Mouse (Mus musculus) lung, adult 2 months (tissue): Measurements from ENCODE around the gene Tgfbr1.

Source experiments
- CTCF ChIP-seq: fragments of 200-500 bp; IDR thresholded peaks from 2 replicates; pipeline ENCODE4 v1.5.1; 2011; ENCODE audit warnings: mild to moderate bottlenecking, low read length, control low read depth; ENCODE audit not compliant: insufficient read depth
- POLR2A ChIP-seq: fragments of 200-500 bp; IDR thresholded peaks from 2 replicates; pipeline ENCODE4 v1.6.1; 2011; ENCODE audit warnings: low read depth, mild to moderate bottlenecking, control low read depth, low read length, borderline replicate concordance; ENCODE audit errors: extremely low read depth

- TF ChIP-seq CTCF (no peak), POLR2A (no peak)
These were observed 78.1 kb downstream of the Tgfbr1 start for GRCm38 (mm10) chr4:47431081-47431480.
